Mouse (Mus musculus): ENCODE measurements at regions not wholly inside any gene's neighbourhood (a gene's known extent, or its start where the extent isn't known, plus 50 kb on each side); places are given as distances from the start of the nearest gene placed in this dataset.
"Not testable (repeated sequence)": the region's sequence is repeated elsewhere in the genome, so short reads cannot be mapped to it uniquely, and the experiment has no call there.

- no peak for DNase-seq
- no peak overlapping the region for H3K4me3 ChIP-seq (ENCODE audit: insufficient read depth, low read depth, low read length)
- H3K27ac ChIP-seq (ENCODE audit: insufficient read depth, low read depth, low read length) = no peak overlapping the region
- H3K4me1 ChIP-seq (ENCODE audit: control insufficient read depth, insufficient read depth, low read length) = no peaks in the 10 kb centered on the region
- H3K36me3 ChIP-seq (ENCODE audit: control insufficient read depth, insufficient read depth, low read length) = no peaks in the 10 kb centered on the region
- TF ChIP-seq POLR2A (IDR thresholded peaks at IDR 0.05; ENCODE audit: low read depth, low read length) = no peak
- no peaks in the 10 kb centered on the region for H3K27me3 ChIP-seq (replicated peaks; ENCODE audit: control insufficient read depth, insufficient read depth, low read length)
- 62% methylated on average over 1 of the region's 1 CpGs for WGBS
These were observed 74.1 kb upstream of the Speer2 start for GRCm38 (mm10) chr16:69937514-69938194.

GRCm38 (mm10) chr16:69943635-69944034, 80.1 kb upstream of the Speer2 start:
- Histone ChIP-seq H3K4me1 (ENCODE audit: control insufficient read depth, insufficient read depth, low read length) (no peaks in the 10 kb centered on the region), H3K4me3 (ENCODE audit: insufficient read depth, low read depth, low read length) (no peak overlapping the region), H3K27me3 (replicated peaks; ENCODE audit: control insufficient read depth, insufficient read depth, low read length) (no peaks in the 10 kb centered on the region), H3K36me3 (ENCODE audit: control insufficient read depth, insufficient read depth, low read length) (no peaks in the 10 kb centered on the region), H3K27ac (ENCODE audit: insufficient read depth, low read depth, low read length) (no peak overlapping the region)
- 77% methylated on average over 1 of the region's 1 CpGs for WGBS
- no peak for DNase-seq
- TF ChIP-seq POLR2A (IDR thresholded peaks at IDR 0.05; ENCODE audit: low read depth, low read length) = no peak
- no peak for TF ChIP-seq CTCF (conservative IDR thresholded peaks at IDR 0.05; ENCODE audit: insufficient read depth, insufficient read length, low read depth, low read length)

- H3K4me1 ChIP-seq (ENCODE audit: control insufficient read depth, insufficient read depth, low read length) = no peaks in the 10 kb centered on the region
- 72% methylated on average over 10 of the region's 10 CpGs for WGBS
- H3K27ac ChIP-seq (ENCODE audit: insufficient read depth, low read depth, low read length) = no peak overlapping the region
- DNase-seq = no peak
- TF ChIP-seq POLR2A (IDR thresholded peaks at IDR 0.05; ENCODE audit: low read depth, low read length) (no peak), CTCF (conservative IDR thresholded peaks at IDR 0.05; ENCODE audit: insufficient read depth, insufficient read length, low read depth, low read length) (no peak)
- no peaks in the 10 kb centered on the region for H3K27me3 ChIP-seq (replicated peaks; ENCODE audit: control insufficient read depth, insufficient read depth, low read length)
- H3K36me3 ChIP-seq (ENCODE audit: control insufficient read depth, insufficient read depth, low read length) = no peaks in the 10 kb centered on the region
- no peak overlapping the region for H3K4me3 ChIP-seq (ENCODE audit: insufficient read depth, low read depth, low read length)
These were observed 85.2 kb upstream of the Speer2 start for GRCm38 (mm10) chr16:69948783-69949182.

GRCm38 (mm10) chr16:69949339-69949738, 85.8 kb upstream of the Speer2 start:
- Histone ChIP-seq H3K27ac (ENCODE audit: insufficient read depth, low read depth, low read length) (no peak overlapping the region), H3K4me3 (ENCODE audit: insufficient read depth, low read depth, low read length) (no peak overlapping the region), H3K27me3 (replicated peaks; ENCODE audit: control insufficient read depth, insufficient read depth, low read length) (no peaks in the 10 kb centered on the region), H3K4me1 (ENCODE audit: control insufficient read depth, insufficient read depth, low read length) (no peaks in the 10 kb centered on the region), H3K36me3 (ENCODE audit: control insufficient read depth, insufficient read depth, low read length) (no peaks in the 10 kb centered on the region)
- TF ChIP-seq POLR2A (IDR thresholded peaks at IDR 0.05; ENCODE audit: low read depth, low read length) (no peak), CTCF (conservative IDR thresholded peaks at IDR 0.05; ENCODE audit: insufficient read depth, insufficient read length, low read depth, low read length) (no peak)
- no peak for DNase-seq
- WGBS = 57% methylated on average over 7 of the region's 7 CpGs

- Histone ChIP-seq H3K4me1 (ENCODE audit: control insufficient read depth, insufficient read depth, low read length) (no peaks in the 10 kb centered on the region), H3K27ac (ENCODE audit: insufficient read depth, low read depth, low read length) (no peak overlapping the region), H3K36me3 (ENCODE audit: control insufficient read depth, insufficient read depth, low read length) (no peaks in the 10 kb centered on the region), H3K4me3 (ENCODE audit: insufficient read depth, low read depth, low read length) (no peak overlapping the region), H3K27me3 (replicated peaks; ENCODE audit: control insufficient read depth, insufficient read depth, low read length) (no peaks in the 10 kb centered on the region)
- no peak for DNase-seq
- TF ChIP-seq CTCF (conservative IDR thresholded peaks at IDR 0.05; ENCODE audit: insufficient read depth, insufficient read length, low read depth, low read length) (no peak), POLR2A (IDR thresholded peaks at IDR 0.05; ENCODE audit: low read depth, low read length) (no peak)
- 43% methylated on average over 2 of the region's 2 CpGs for WGBS
These were observed 88.0 kb upstream of the Speer2 start for GRCm38 (mm10) chr16:69951581-69951980.

- not testable (repeated sequence) for H3K4me3 ChIP-seq (ENCODE audit: insufficient read depth, low read depth, low read length); DNase-seq; H3K27ac ChIP-seq (ENCODE audit: insufficient read depth, low read depth, low read length); H3K27me3 ChIP-seq (replicated peaks; ENCODE audit: control insufficient read depth, insufficient read depth, low read length); H3K4me1 ChIP-seq (ENCODE audit: control insufficient read depth, insufficient read depth, low read length); H3K36me3 ChIP-seq (ENCODE audit: control insufficient read depth, insufficient read depth, low read length)
- WGBS = 91% methylated on average over 7 of the region's 7 CpGs
These were observed 103.0 kb upstream of the Speer2 start for GRCm38 (mm10) chr16:69966561-69966960.

GRCm38 (mm10) chr16:69979813-69980527, 116.4 kb upstream of the Speer2 start:
- WGBS = 28% methylated on average over 3 of the region's 3 CpGs
- TF ChIP-seq CTCF (conservative IDR thresholded peaks at IDR 0.05; ENCODE audit: insufficient read depth, insufficient read length, low read depth, low read length) = no peak
- TF ChIP-seq POLR2A (IDR thresholded peaks at IDR 0.05; ENCODE audit: low read depth, low read length) = no peak
- H3K27ac ChIP-seq (ENCODE audit: insufficient read depth, low read depth, low read length) = no peak overlapping the region
- H3K4me1 ChIP-seq (ENCODE audit: control insufficient read depth, insufficient read depth, low read length) = no peaks in the 10 kb centered on the region
- H3K27me3 ChIP-seq (replicated peaks; ENCODE audit: control insufficient read depth, insufficient read depth, low read length) = no peaks in the 10 kb centered on the region; the same call in 1 of the 2 replicates
- H3K4me3 ChIP-seq (ENCODE audit: insufficient read depth, low read depth, low read length) = no peak overlapping the region
- no peaks in the 10 kb centered on the region for H3K36me3 ChIP-seq (ENCODE audit: control insufficient read depth, insufficient read depth, low read length)
- no peak for DNase-seq
